Mouse (Mus musculus) B cell, adult 2 months (primary cell): ENCODE results near the gene Itgb5.
A peak's percentile ranks its signal among the peaks of the same experiment; 100 is the strongest.

Experiments
- DNase-seq, 2 experiments: peaks; one replicate each; pipeline ENCODE4 v3.0.0; 2022

The Itgb5 gene

DNA sequence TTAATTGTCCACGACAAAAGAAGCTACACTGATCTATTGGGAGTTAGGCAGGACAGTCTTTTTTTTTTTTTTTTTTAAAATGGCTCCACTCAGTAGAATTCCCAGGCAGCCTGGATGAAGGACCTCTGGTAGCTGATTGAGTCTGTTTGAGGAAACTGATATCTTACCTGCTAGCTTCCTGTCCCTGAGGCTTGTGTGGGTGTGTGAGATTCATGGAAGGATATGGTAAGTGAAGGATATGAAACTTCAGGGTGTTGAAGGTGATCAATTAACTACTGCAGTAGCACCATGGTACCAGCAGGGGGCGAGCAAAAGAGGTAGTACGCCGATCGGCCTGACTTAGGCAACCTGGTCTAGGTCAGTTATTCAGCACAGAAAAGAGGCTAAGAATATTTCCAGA, 166.6 kb downstream of the Itgb5 start:
- peak; percentile 77 to 82 for DNase-seq

- DNase-seq, result no peak
These were observed 168.5 kb downstream of the Itgb5 start for GRCm38 (mm10) chr16:33998011-33998410.
